Mouse (Mus musculus) heart, embryonic 14.5 days (tissue): ENCODE results near the gene Celf1. TPM values are rescaled to one million over a fixed set of nuclear protein-coding genes. Genes with fewer than 3 reads are reported as not detected.

Experiments
- ATAC-seq: fragments of 200-750 bp; cut with Nextera tagmentation; 2 replicates; pipeline ENCODE4 v1.8.0; 2017; ENCODE audit warnings: low read depth, moderate TSS enrichment; ENCODE audit not compliant: insufficient number of reproducible peaks, insufficient read depth, low FRiP score
- H3K27ac ChIP-seq, 2 experiments: fragments of 200-500 bp in 1 of 2; fragments of 300-500 bp in 1 of 2; sonication (generic) in 1 of 2; replicated peaks in 1 of 2; 2 replicates each; pipeline ENCODE4 v1.5.1; 2012 to 2014; ENCODE audit warnings: low read depth in 2 of 2, low read length in 2 of 2, control low read depth in 1 of 2, mild to moderate bottlenecking in 1 of 2, mixed read lengths in 1 of 2; ENCODE audit not compliant: control insufficient read depth in 1 of 2, insufficient read depth in 1 of 2
- H3K27me3 ChIP-seq: fragments of 300-500 bp; sonication (generic); 2 replicates; pipeline ENCODE4 v1.6.1; 2014; ENCODE audit warnings: mild to moderate bottlenecking, low read length, control low read depth; ENCODE audit not compliant: control insufficient read depth, insufficient read depth
- H3K36me3 ChIP-seq: fragments of 300-500 bp; sonication (generic); 2 replicates; pipeline ENCODE4 v1.6.1; 2014; ENCODE audit warnings: mild to moderate bottlenecking, control low read depth, low read length, mixed read lengths; ENCODE audit not compliant: control insufficient read depth, insufficient read depth
- H3K4me1 ChIP-seq, 2 experiments: fragments of 200-500 bp in 1 of 2; fragments of 300-500 bp in 1 of 2; sonication (generic) in 1 of 2; 2 replicates each; pipeline ENCODE4 v1.6.1; 2012 to 2014; ENCODE audit warnings: low read length in 2 of 2, control low read depth in 1 of 2, mixed read lengths in 1 of 2; ENCODE audit not compliant: control insufficient read depth in 2 of 2, insufficient read depth in 2 of 2
- H3K4me2 ChIP-seq: fragments of 300-500 bp; sonication (generic); 2 replicates; pipeline ENCODE4 v1.6.1; 2014; ENCODE audit warnings: mild to moderate bottlenecking, low read length
- H3K4me3 ChIP-seq, 2 experiments: fragments of 200-500 bp in 1 of 2; fragments of 300-500 bp in 1 of 2; sonication (generic) in 1 of 2; 2 replicates each; pipeline ENCODE4 v1.5.1; 2012 to 2014; ENCODE audit warnings: low read length in 2 of 2, mild to moderate bottlenecking in 2 of 2, control low read depth in 1 of 2, low read depth in 1 of 2, moderate library complexity in 1 of 2; ENCODE audit not compliant: control insufficient read depth in 1 of 2, insufficient read depth in 1 of 2
- H3K9ac ChIP-seq: fragments of 300-500 bp; sonication (generic); 2 replicates; pipeline ENCODE4 v1.6.1; 2014; ENCODE audit warnings: mild to moderate bottlenecking, low read length
- H3K9me3 ChIP-seq: fragments of 300-500 bp; sonication (generic); 2 replicates; pipeline ENCODE4 v1.6.1; 2016; ENCODE audit warnings: low read length, control low read depth; ENCODE audit not compliant: control insufficient read depth
- WGBS: fragments of 180-500 bp; shearing (Covaris S2); extraction: QIAGEN DNeasy Blood & Tissue Kit; methylation state at CpG from one replicate; pipeline ENCODE4 v1.1.7; 2014; 5-methylcytosine and 5-hydroxymethylcytosine counted together
- polyA plus RNA-seq: library from polyadenylated mRNA; unstranded; fragments of >200 nt; fragmentation: Nextera tagmentation; extraction: Ambion mirVana; gene quantifications from 2 replicates; pipeline ENCODE4 v1.2.1, GENCODE M21; 2014

Gene Celf1
- polyA plus RNA-seq, 1 experiment from 2014 or later: 76.6 TPM

GRCm38 (mm10) chr2:91062779-91063606, 122.8 kb downstream of the Celf1 start:
- no peak for ATAC-seq
- Histone ChIP-seq H3K4me2 (no peak overlapping the region), H3K4me3 (no peak overlapping the region), H3K9ac (peak overlapping the region; percentile 50; the same call in 1 of the 2 replicates), H3K36me3 (peaks cover 77% of the 10 kb centered on the region), H3K27ac (peak overlapping the region; percentile 87 to 91; a peak in 3 of 4 replicates), H3K27me3 (no peaks in the 10 kb centered on the region), H3K9me3 (no peaks in the 10 kb centered on the region), H3K4me1 (peaks cover 18 to 37% of the 10 kb centered on the region in 2 experiments)
- 87% methylated on average over 16 of the region's 16 CpGs for WGBS

DNA sequence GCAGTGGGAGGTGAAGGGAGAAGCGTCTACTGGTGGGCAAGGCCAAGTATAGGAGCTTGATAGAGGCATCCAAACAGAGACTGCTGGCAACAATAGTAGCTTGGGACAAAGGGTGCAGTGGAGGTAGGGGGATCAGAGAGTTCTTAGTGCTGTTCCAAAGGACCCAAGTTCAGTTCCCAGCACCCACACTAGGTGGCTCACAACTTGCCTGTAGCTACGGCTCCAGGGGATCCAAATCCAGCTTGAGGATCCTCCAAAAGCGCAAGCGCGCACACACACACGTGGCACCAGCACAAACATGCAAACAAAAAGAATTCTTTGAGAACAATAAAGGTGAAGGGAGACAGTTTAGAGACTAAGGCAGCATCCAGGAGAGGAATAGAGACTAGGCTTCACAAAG, 124.0 kb downstream of the Celf1 start:
- WGBS: 94% methylated on average over 6 of the region's 6 CpGs
- Histone ChIP-seq H3K9ac (no peak overlapping the region), H3K4me2 (no peak overlapping the region), H3K27ac (no peak overlapping the region), H3K4me1 (peaks cover 28 to 48% of the 10 kb centered on the region in 2 experiments), H3K27me3 (no peaks in the 10 kb centered on the region), H3K36me3 (peaks cover 71% of the 10 kb centered on the region), H3K4me3 (no peak overlapping the region), H3K9me3 (no peaks in the 10 kb centered on the region)
- ATAC-seq: no peak

- H3K36me3 ChIP-seq: peaks cover 58% of the 10 kb centered on the region
- H3K4me3 ChIP-seq: no peak overlapping the region
- no peak overlapping the region for H3K27ac ChIP-seq
- H3K4me1 ChIP-seq: peaks cover 29 to 50% of the 10 kb centered on the region in 2 experiments
- H3K27me3 ChIP-seq: no peaks in the 10 kb centered on the region
- H3K9me3 ChIP-seq: no peaks in the 10 kb centered on the region
- ATAC-seq: no peak
- H3K9ac ChIP-seq: no peak overlapping the region
- no peak overlapping the region for H3K4me2 ChIP-seq
- WGBS: 58% methylated on average over 3 of the region's 3 CpGs
These were observed 125.4 kb downstream of the Celf1 start for GRCm38 (mm10) chr2:91065544-91065943.

DNA sequence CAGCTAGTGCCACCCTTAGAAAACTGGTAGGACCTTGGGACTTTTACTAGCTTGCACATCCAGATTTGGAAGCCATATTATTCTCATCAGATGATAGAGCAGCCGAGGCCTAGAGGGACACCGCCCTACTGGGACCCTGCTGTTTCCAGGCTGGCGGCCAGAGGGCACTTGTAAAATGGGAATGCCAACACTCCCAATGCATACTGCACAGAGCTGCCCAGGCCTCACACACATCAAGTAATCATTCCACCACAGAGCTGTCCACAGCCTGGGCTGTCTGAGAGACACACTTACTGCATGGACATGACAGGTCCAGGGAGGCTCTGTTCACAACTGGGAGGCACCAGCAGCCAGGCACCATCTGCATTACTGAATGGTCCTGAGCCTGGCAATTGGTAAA, 126.3 kb downstream of the Celf1 start:
- Histone ChIP-seq H3K27me3 (no peaks in the 10 kb centered on the region), H3K4me3 (no peak overlapping the region), H3K9ac (no peak overlapping the region), H3K4me1 (peaks cover 28 to 49% of the 10 kb centered on the region in 2 experiments), H3K9me3 (no peaks in the 10 kb centered on the region), H3K4me2 (no peak overlapping the region), H3K36me3 (peaks cover 58% of the 10 kb centered on the region), H3K27ac (peak overlapping the region; percentile 11 to 19; a peak in 1 of 4 replicates)
- no peak for ATAC-seq
- 70% methylated on average over 3 of the region's 3 CpGs for WGBS

GRCm38 (mm10) chr2:91068162-91068871, 128.1 kb downstream of the Celf1 start:
- ATAC-seq: no peak
- Histone ChIP-seq H3K9me3 (no peaks in the 10 kb centered on the region), H3K4me3 (peak overlapping the region; percentile 59 to 76), H3K4me2 (peak overlapping the region; percentile 93), H3K4me1 (peaks cover 17 to 34% of the 10 kb centered on the region in 2 experiments), H3K36me3 (peaks cover 43% of the 10 kb centered on the region), H3K9ac (peak overlapping the region; percentile 86), H3K27me3 (no peaks in the 10 kb centered on the region), H3K27ac (0 out of 4 replicates have a peak overlapping the region, but pooled peaks of 1 of the 2 experiments have one; percentile 91)
- whole genome bisulfite sequencing: 58% methylated on average over 13 of the region's 13 CpGs

DNA sequence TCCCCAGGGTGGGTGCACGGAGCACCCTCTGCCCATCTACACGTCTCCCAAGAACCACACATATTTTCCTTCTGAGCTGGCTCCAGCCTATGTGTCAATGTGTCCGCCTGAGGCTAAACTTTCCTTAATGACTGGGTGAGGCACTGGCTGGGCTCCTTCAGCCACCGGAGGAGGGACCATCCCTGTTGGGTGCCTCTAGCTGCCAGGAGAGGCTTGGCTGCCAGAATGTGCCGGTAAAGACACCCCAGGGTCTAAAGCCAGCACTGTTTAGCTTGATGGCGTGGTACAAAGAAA, 128.6 kb downstream of the Celf1 start:
- Histone ChIP-seq H3K36me3 (peaks cover 38% of the 10 kb centered on the region), H3K27ac (peak overlapping the region; percentile 91 to 93; a peak in 2 of 4 replicates), H3K9me3 (no peaks in the 10 kb centered on the region), H3K9ac (peak overlapping the region; percentile 86), H3K4me2 (peak overlapping the region; percentile 93), H3K27me3 (no peaks in the 10 kb centered on the region), H3K4me1 (peaks cover 17 to 34% of the 10 kb centered on the region in 2 experiments), H3K4me3 (peak overlapping the region; percentile 59 to 76)
- no peak for ATAC-seq
- 47% methylated on average over 6 of the region's 6 CpGs for WGBS
